Mouse (Mus musculus) heart, postnatal 0 days (tissue): Measurements from ENCODE around the gene Ankrd10. TPM values are rescaled to one million over a fixed set of nuclear protein-coding genes. Genes with fewer than 3 reads are reported as not detected.

ENCODE experiments used
- ATAC-seq: fragments of 200-750 bp; cut with Nextera tagmentation; 2 replicates; pipeline ENCODE4 v1.8.0; 2017; ENCODE audit warnings: low read depth, moderate number of reproducible peaks, moderate library complexity; ENCODE audit not compliant: insufficient read depth
- DNase-seq: peaks from one replicate; pipeline ENCODE4 v3.0.0-alpha.2; 2016; ENCODE audit warnings: low spot score
- H3K27ac ChIP-seq: fragments of 300-500 bp; sonication (generic); 2 replicates; pipeline ENCODE4 v1.5.1; 2014; ENCODE audit warnings: low read depth, mild to moderate bottlenecking
- H3K27me3 ChIP-seq: fragments of 300-500 bp; sonication (generic); 2 replicates; pipeline ENCODE4 v1.6.1; 2014; ENCODE audit warnings: low read length, mixed read lengths; ENCODE audit not compliant: control insufficient read depth, insufficient read depth
- H3K36me3 ChIP-seq: fragments of 300-500 bp; sonication (generic); replicated peaks from 2 replicates; pipeline ENCODE4 v1.6.1; 2014; ENCODE audit warnings: low read length, mixed read lengths; ENCODE audit not compliant: control insufficient read depth, insufficient read depth
- H3K4me1 ChIP-seq: fragments of 300-500 bp; sonication (generic); 2 replicates; pipeline ENCODE4 v1.6.1; 2014; ENCODE audit warnings: antibody characterized with exemption; ENCODE audit not compliant: control insufficient read depth, insufficient read depth
- H3K4me2 ChIP-seq: fragments of 300-500 bp; sonication (generic); 2 replicates; pipeline ENCODE4 v1.6.1; 2014; ENCODE audit warnings: low read depth, mild to moderate bottlenecking, low read length, moderate library complexity
- H3K4me3 ChIP-seq: fragments of 300-500 bp; sonication (generic); 2 replicates; pipeline ENCODE4 v1.5.1; 2014; ENCODE audit warnings: low read depth, low read length
- H3K9ac ChIP-seq: fragments of 300-500 bp; sonication (generic); replicated peaks from 2 replicates; pipeline ENCODE4 v1.6.1; 2014; ENCODE audit warnings: low read depth, low read length, mixed read lengths
- H3K9me3 ChIP-seq: fragments of 300-500 bp; sonication (generic); replicated peaks from 2 replicates; pipeline ENCODE4 v1.6.1; 2016; ENCODE audit warnings: low read length; ENCODE audit not compliant: control insufficient read depth
- CTCF ChIP-seq: IDR thresholded peaks from 2 replicates; pipeline ENCODE4 v1.5.1; 2016; ENCODE audit warnings: antibody characterized with exemption, control low read depth, low read depth
- EP300 ChIP-seq: IDR thresholded peaks from 2 replicates; pipeline ENCODE4 v1.6.1; 2016; ENCODE audit warnings: antibody characterized with exemption, low read depth
- WGBS: fragments of 180-500 bp; shearing (Covaris S2); extraction: QIAGEN DNeasy Blood & Tissue Kit; methylation state at CpG from one replicate; pipeline ENCODE4 v1.1.7; 2014; 5-methylcytosine and 5-hydroxymethylcytosine counted together
- microRNA-seq: library from miRNA; unstranded; fragments of <30 nt; microRNA quantifications from one replicate; pipeline ENCODE4, GENCODE M21; 2016
- polyA plus RNA-seq: library from polyadenylated mRNA; unstranded; fragments of >200 nt; fragmentation: Nextera tagmentation; extraction: Ambion mirVana; gene quantifications from 2 replicates; pipeline ENCODE4 v1.2.1, GENCODE M21; 2015
- total RNA-seq: library from RNA; depleted of rRNA; stranded (reverse); fragments of >200 nt; gene quantifications from 2 replicates; pipeline ENCODE4 v1.2.3, GENCODE M21; 2014; ENCODE audit warnings: low replicate concordance; rRNA removed

Ankrd10 gene
- total and polyA plus RNA-seq, 2 experiments from 2014 or later = 54.9 to 152 TPM

GRCm38 (mm10) chr8:11564721-11565120, 70.8 kb downstream of the Ankrd10 start:
- H3K9me3 ChIP-seq = no peaks in the 10 kb centered on the region
- no peak overlapping the region for H3K4me2 ChIP-seq
- no peaks in the 10 kb centered on the region for H3K27me3 ChIP-seq
- peaks cover under 1% of the 10 kb centered on the region; the same call in 1 of the 2 replicates for H3K4me1 ChIP-seq
- no peak for TF ChIP-seq CTCF
- no peak for TF ChIP-seq EP300
- H3K4me3 ChIP-seq = no peak overlapping the region
- WGBS = 85% methylated on average over 7 of the region's 7 CpGs
- no peak overlapping the region for H3K9ac ChIP-seq
- H3K36me3 ChIP-seq = peaks cover 37% of the 10 kb centered on the region
- DNase-seq (no peak), ATAC-seq (no peak)
- no peak overlapping the region for H3K27ac ChIP-seq

DNA sequence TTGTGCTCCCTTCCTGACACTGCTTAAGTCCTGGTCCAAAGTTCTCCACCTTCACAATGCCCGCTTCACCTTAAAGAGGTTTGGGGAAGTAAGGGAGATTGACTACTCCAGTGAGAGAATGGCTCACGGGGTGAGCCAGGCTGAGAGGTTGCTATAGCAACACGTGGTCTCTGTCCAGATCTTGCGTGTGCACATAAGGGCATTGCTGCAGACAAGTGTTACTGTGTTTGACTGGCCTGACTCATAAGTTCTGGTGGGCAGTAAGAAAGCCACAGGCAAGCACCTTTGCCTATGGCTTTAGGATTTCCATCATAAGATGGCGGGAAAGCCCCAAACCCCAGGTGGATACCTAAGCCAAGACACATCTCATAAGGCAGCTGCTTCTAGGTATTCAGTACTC, 71.3 kb downstream of the Ankrd10 start:
- Histone ChIP-seq H3K4me1 (peaks cover 5% of the 10 kb centered on the region; the same call in 1 of the 2 replicates), H3K9me3 (no peaks in the 10 kb centered on the region), H3K36me3 (peaks cover 37% of the 10 kb centered on the region), H3K4me3 (no peak overlapping the region), H3K4me2 (no peak overlapping the region), H3K27me3 (no peaks in the 10 kb centered on the region), H3K9ac (no peak overlapping the region), H3K27ac (no peak overlapping the region)
- no peak for ATAC-seq
- 88% methylated on average over 5 of the region's 5 CpGs for WGBS
- TF ChIP-seq CTCF (no peak), EP300 (no peak)
- DNase-seq = no peak

Small RNA genes within 50 kb of the gene (microRNA-seq; reads per million reads assigned to microRNA genes)
- not detected for gene Mir7238

Other genes with a start within 250 kb of the Ankrd10 start
- 84.5 and 121 TPM in 2 replicates for gene Rab20, start 157.0 kb downstream of the Ankrd10 start, total RNA-seq
- gene Rab20, start 157.0 kb downstream of the Ankrd10 start, polyA plus RNA-seq = 52.0 and 56.1 TPM in 2 replicates
- 71.3 and 71.6 TPM in 2 replicates for gene Naxd, start 138.3 kb downstream of the Ankrd10 start, total RNA-seq
- 62.7 and 66.3 TPM in 2 replicates for gene Naxd, start 138.3 kb downstream of the Ankrd10 start, polyA plus RNA-seq
- 40.1 and 53.5 TPM in 2 replicates for gene Cars2, start 85.0 kb downstream of the Ankrd10 start, total RNA-seq
- gene Cars2, start 85.0 kb downstream of the Ankrd10 start, polyA plus RNA-seq = 21.2 and 21.5 TPM in 2 replicates
- gene Ing1, start 80.2 kb downstream of the Ankrd10 start, total RNA-seq = 17.6 and 18.7 TPM in 2 replicates
- gene Ing1, start 80.2 kb downstream of the Ankrd10 start, polyA plus RNA-seq = 22.3 and 22.5 TPM in 2 replicates
- gene 1700016D06Rik, start 65.3 kb upstream of the Ankrd10 start, total RNA-seq = not detected in 2 replicates
- gene 1700016D06Rik, start 65.3 kb upstream of the Ankrd10 start, polyA plus RNA-seq = not detected in 2 replicates
- 77.1 TPM in 2 replicates for gene Arhgef7, start 92.0 kb upstream of the Ankrd10 start, total RNA-seq
- 43.7 and 49.2 TPM in 2 replicates for gene Arhgef7, start 92.0 kb upstream of the Ankrd10 start, polyA plus RNA-seq
- gene Tex29, start 204.7 kb upstream of the Ankrd10 start, total RNA-seq = not detected in 2 replicates
- 0.99 and 1.3 TPM in 2 replicates for gene Tex29, start 204.7 kb upstream of the Ankrd10 start, polyA plus RNA-seq